Mouse (Mus musculus) ES-Bruce4 (cell line): ENCODE results near the gene Prrc2b.

ENCODE experiments used
- CTCF ChIP-seq: IDR thresholded peaks from one replicate; pipeline ENCODE4 v1.8.1; 2011; ENCODE audit warnings: low read depth, low read length
- POLR2A ChIP-seq: IDR thresholded peaks from one replicate; pipeline ENCODE4 v1.8.1; 2011; ENCODE audit warnings: low read length; ENCODE audit not compliant: insufficient read depth

DNA sequence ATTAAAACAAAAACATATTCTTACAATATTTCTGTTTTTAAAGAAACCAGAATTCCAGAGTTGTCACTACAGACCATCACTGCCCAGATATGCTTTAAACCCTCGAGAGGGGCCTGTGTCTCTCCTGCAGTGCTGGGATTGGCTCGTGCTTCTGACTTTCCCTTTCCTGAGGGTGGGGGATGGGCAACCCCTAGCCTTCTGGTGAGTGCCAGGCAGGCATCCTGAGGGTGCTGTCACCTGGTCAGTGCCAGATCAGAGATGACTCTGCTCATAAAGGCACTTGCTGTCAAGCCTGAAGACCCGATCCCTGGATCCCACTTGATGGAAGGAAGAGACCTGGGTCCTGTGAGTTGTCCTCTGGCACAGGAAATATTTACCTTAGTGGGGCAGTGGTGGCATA lies 26.0 kb downstream of the Prrc2b start:
- TF ChIP-seq CTCF = no peak
- no peak for TF ChIP-seq POLR2A
